Mouse (Mus musculus): ENCODE results near the gene Ubl4a. TPM values are rescaled to one million over a fixed set of nuclear protein-coding genes. Genes with fewer than 3 reads are reported as not detected.
A peak's percentile ranks its signal among the peaks of the same experiment; 100 is the strongest.

Gene Ubl4a
- polyA plus RNA-seq, 1 experiment: 85.3 TPM

GRCm38 (mm10) chrX:74329215-74329671, 43.8 kb downstream of the Ubl4a start:
- peaks cover 8% of the 10 kb centered on the region for H3K4me1 ChIP-seq (ENCODE audit: control insufficient read depth, insufficient read depth, low read length)
- H3K27me3 ChIP-seq (ENCODE audit: control insufficient read depth, insufficient read depth, low read length): no peaks in the 10 kb centered on the region
- no peak for TF ChIP-seq CTCF (IDR thresholded peaks at IDR 0.05; ENCODE audit: borderline replicate concordance, insufficient read depth, low read depth, low read length)
- TF ChIP-seq POLR2A (IDR thresholded peaks at IDR 0.05; ENCODE audit: borderline replicate concordance, insufficient read depth, low read length): no peak
- WGBS: 13% methylated on average over 10 of the region's 10 CpGs
- no peak overlapping the region for H3K27ac ChIP-seq (ENCODE audit: insufficient read depth, low read length)
- DNase-seq: no peak
- H3K4me3 ChIP-seq (replicated peaks; ENCODE audit: insufficient read depth, low read depth, low read length): peak overlapping the region; percentile 74

- TF ChIP-seq CTCF (IDR thresholded peaks at IDR 0.05; ENCODE audit: borderline replicate concordance, insufficient read depth, low read depth, low read length) (no peak), POLR2A (IDR thresholded peaks at IDR 0.05; ENCODE audit: borderline replicate concordance, insufficient read depth, low read length) (peak; percentile 49; the same call in 1 of the 2 replicates)
- peak within 1 kb of the TSS; percentile 90 for H3K27ac ChIP-seq (ENCODE audit: insufficient read depth, low read length)
- 9% methylated on average over 23 of the region's 30 CpGs for WGBS
- H3K4me3 ChIP-seq (replicated peaks; ENCODE audit: insufficient read depth, low read depth, low read length): peak within 1 kb of the TSS; percentile 74
- H3K4me1 ChIP-seq (ENCODE audit: control insufficient read depth, insufficient read depth, low read length): peaks cover 8% of the 10 kb centered on the region
- DNase-seq: peak; percentile 69 to 78
- no peaks in the 10 kb centered on the region for H3K27me3 ChIP-seq (ENCODE audit: control insufficient read depth, insufficient read depth, low read length)
Observed at GRCm38 (mm10) chrX:74328725-74329161, 44.3 kb downstream of the Ubl4a start, which contains the start of gene Plxna3. Gene Plxna3, plus strand, starts transcription at chrX:74329066.

Other genes starting within 250 kb of the Ubl4a start
- 0.57 TPM in 1 of 2 replicates, not detected in the other for gene Opn1mw, start 245.8 kb downstream of the Ubl4a start, polyA plus RNA-seq (2012; rRNA removed)
- 30.7 and 34.0 TPM in 2 replicates for gene Mecp2, start 237.9 kb downstream of the Ubl4a start, polyA plus RNA-seq (2012; rRNA removed)
- not detected in 2 replicates for gene Tex28, start 205.4 kb downstream of the Ubl4a start, polyA plus RNA-seq (2012; rRNA removed)
- 0.05 TPM in 1 of 2 replicates, not detected in the other for gene Tktl1, start 196.0 kb downstream of the Ubl4a start, polyA plus RNA-seq (2012; rRNA removed)
- gene Flna, start 123.4 kb downstream of the Ubl4a start, polyA plus RNA-seq (2012; rRNA removed): 141 and 162 TPM in 2 replicates
- 49.0 and 53.6 TPM in 2 replicates for gene Emd, start 118.5 kb downstream of the Ubl4a start, polyA plus RNA-seq (2012; rRNA removed)
- gene Rpl10, start 102.4 kb downstream of the Ubl4a start, polyA plus RNA-seq (2012; rRNA removed): 511 and 570 TPM in 2 replicates
- gene Taz, start 91.3 kb downstream of the Ubl4a start, polyA plus RNA-seq (2012; rRNA removed): 99.4 and 100 TPM in 2 replicates
- 6.4 and 7.5 TPM in 2 replicates for gene Dnase1l1, start 90.9 kb downstream of the Ubl4a start, polyA plus RNA-seq (2012; rRNA removed)
- gene Atp6ap1, start 76.1 kb downstream of the Ubl4a start, polyA plus RNA-seq (2012; rRNA removed): 506 and 526 TPM in 2 replicates
- gene Gdi1, start 68.2 kb downstream of the Ubl4a start, polyA plus RNA-seq (2012; rRNA removed): 843 and 859 TPM in 2 replicates
- 46.2 and 50.7 TPM in 2 replicates for gene Fam50a, start 60.2 kb downstream of the Ubl4a start, polyA plus RNA-seq (2012; rRNA removed)
- gene Plxna3, start 44.2 kb downstream of the Ubl4a start, polyA plus RNA-seq (2012; rRNA removed): 52.5 and 69.2 TPM in 2 replicates
- gene Lage3, start 19.6 kb downstream of the Ubl4a start, polyA plus RNA-seq (2012; rRNA removed): 68.3 and 72.2 TPM in 2 replicates
- 4.2 and 4.7 TPM in 2 replicates for gene Slc10a3, start 131 bp upstream of the Ubl4a start, polyA plus RNA-seq (2012; rRNA removed)
- gene Fam3a, start 20.1 kb upstream of the Ubl4a start, polyA plus RNA-seq (2012; rRNA removed): 31.8 and 36.0 TPM in 2 replicates
- 22.3 TPM in 2 replicates for gene Ikbkg, start 20.1 kb upstream of the Ubl4a start, polyA plus RNA-seq (2012; rRNA removed)
- 64.7 and 65.4 TPM in 2 replicates for gene G6pdx, start 56.0 kb upstream of the Ubl4a start, polyA plus RNA-seq (2012; rRNA removed)
- not detected in 2 replicates for gene Gm6880, start 108.2 kb upstream of the Ubl4a start, polyA plus RNA-seq (2012; rRNA removed)
- not detected in 2 replicates for gene Olfr1326-ps1, start 201.7 kb upstream of the Ubl4a start, polyA plus RNA-seq (2012; rRNA removed)
- not detected in 2 replicates for gene Olfr1325, start 219.5 kb upstream of the Ubl4a start, polyA plus RNA-seq (2012; rRNA removed)